Mouse (Mus musculus) liver, embryonic 13.5 days (tissue): ENCODE data around the gene Cacng1. TPM values are rescaled to one million over a fixed set of nuclear protein-coding genes. Genes with fewer than 3 reads are reported as not detected.

Experiments used
- ATAC-seq: fragments of 200-750 bp; cut with Nextera tagmentation; 2 replicates; pipeline ENCODE4 v1.8.0; 2017; ENCODE audit warnings: low read depth, mild to moderate bottlenecking, moderate number of reproducible peaks, moderate library complexity
- DNase-seq: peaks from one replicate; pipeline ENCODE4 v3.0.0; 2022
- H3K27ac ChIP-seq: fragments of 300-500 bp; sonication (generic); 2 replicates; pipeline ENCODE4 v1.5.1; 2015; ENCODE audit warnings: moderate library complexity, mild to moderate bottlenecking, inconsistent platforms
- H3K27me3 ChIP-seq: fragments of 300-500 bp; sonication (generic); 2 replicates; pipeline ENCODE4 v1.6.1; 2015; ENCODE audit warnings: mild to moderate bottlenecking, inconsistent platforms
- H3K36me3 ChIP-seq: fragments of 300-500 bp; sonication (generic); 2 replicates; pipeline ENCODE4 v1.6.1; 2015; ENCODE audit warnings: mild to moderate bottlenecking, inconsistent platforms
- H3K4me1 ChIP-seq: fragments of 300-500 bp; sonication (generic); replicated peaks from 2 replicates; pipeline ENCODE4 v1.6.1; 2015; ENCODE audit warnings: inconsistent platforms
- H3K4me2 ChIP-seq: fragments of 300-500 bp; sonication (generic); 2 replicates; pipeline ENCODE4 v1.6.1; 2015; ENCODE audit warnings: inconsistent platforms, mild to moderate bottlenecking, moderate library complexity
- H3K4me3 ChIP-seq: fragments of 300-500 bp; sonication (generic); replicated peaks from 2 replicates; pipeline ENCODE4 v1.5.1; 2015; ENCODE audit warnings: mild to moderate bottlenecking, inconsistent platforms
- H3K9ac ChIP-seq: fragments of 300-500 bp; sonication (generic); 2 replicates; pipeline ENCODE4 v1.6.1; 2015; ENCODE audit warnings: mild to moderate bottlenecking, inconsistent platforms
- H3K9me3 ChIP-seq: fragments of 300-500 bp; sonication (generic); replicated peaks from 2 replicates; pipeline ENCODE4 v1.6.1; 2016; ENCODE audit warnings: inconsistent platforms
- WGBS: fragments of 180-500 bp; shearing (Covaris S2); methylation state at CpG from one replicate; pipeline ENCODE4 v1.1.7; 2015; ENCODE audit not compliant: insufficient replicate concordance; 5-methylcytosine and 5-hydroxymethylcytosine counted together
- polyA plus RNA-seq: library from polyadenylated mRNA; unstranded; fragments of >200 nt; fragmentation: Nextera tagmentation; extraction: Ambion mirVana; gene quantifications from 2 replicates; pipeline ENCODE4 v1.2.1, GENCODE M21; 2015

Gene Cacng1
- polyA plus RNA-seq, 1 experiment from 2014 or later = 0.08 TPM

GRCm38 (mm10) chr11:107676207-107676940 lies 39.9 kb downstream of the Cacng1 start:
- H3K27me3 ChIP-seq = no peaks in the 10 kb centered on the region
- no peak overlapping the region for H3K4me3 ChIP-seq
- H3K4me2 ChIP-seq = no peak overlapping the region
- H3K36me3 ChIP-seq = peaks cover 44% of the 10 kb centered on the region
- ATAC-seq (no peak), DNase-seq (no peak)
- no peaks in the 10 kb centered on the region for H3K4me1 ChIP-seq
- WGBS = 59% methylated on average over 17 of the region's 17 CpGs
- H3K27ac ChIP-seq = no peak overlapping the region
- no peak overlapping the region for H3K9ac ChIP-seq
- H3K9me3 ChIP-seq = no peaks in the 10 kb centered on the region

- Histone ChIP-seq H3K4me1 (no peaks in the 10 kb centered on the region), H3K4me2 (no peak overlapping the region), H3K27ac (no peak overlapping the region), H3K4me3 (no peak overlapping the region), H3K9me3 (no peaks in the 10 kb centered on the region), H3K36me3 (peaks cover 52% of the 10 kb centered on the region), H3K27me3 (no peaks in the 10 kb centered on the region), H3K9ac (no peak overlapping the region)
- ATAC-seq (no peak), DNase-seq (no peak)
- WGBS = 83% methylated on average over 10 of the region's 10 CpGs
Measured at GRCm38 (mm10) chr11:107675246-107675645, 41.1 kb downstream of the Cacng1 start.

GRCm38 (mm10) chr11:107674601-107675000 lies 41.7 kb downstream of the Cacng1 start:
- Histone ChIP-seq H3K4me2 (no peak overlapping the region), H3K4me3 (no peak overlapping the region), H3K4me1 (no peaks in the 10 kb centered on the region), H3K27me3 (no peaks in the 10 kb centered on the region), H3K9me3 (no peaks in the 10 kb centered on the region), H3K27ac (no peak overlapping the region), H3K36me3 (peaks cover 59% of the 10 kb centered on the region), H3K9ac (no peak overlapping the region)
- DNase-seq (no peak), ATAC-seq (no peak)
- 81% methylated on average over 8 of the region's 8 CpGs for whole genome bisulfite sequencing

GRCm38 (mm10) chr11:107674006-107674405 lies 42.3 kb downstream of the Cacng1 start:
- ATAC-seq (no peak), DNase-seq (no peak)
- 73% methylated on average over 5 of the region's 5 CpGs for WGBS
- Histone ChIP-seq H3K4me2 (no peak overlapping the region), H3K4me3 (no peak overlapping the region), H3K27me3 (no peaks in the 10 kb centered on the region), H3K9me3 (no peaks in the 10 kb centered on the region), H3K36me3 (peaks cover 63% of the 10 kb centered on the region), H3K9ac (no peak overlapping the region), H3K4me1 (no peaks in the 10 kb centered on the region), H3K27ac (no peak overlapping the region)

- DNase-seq (no peak), ATAC-seq (no peak)
- Histone ChIP-seq H3K27ac (no peak overlapping the region), H3K4me3 (no peak overlapping the region), H3K27me3 (no peaks in the 10 kb centered on the region), H3K9me3 (no peaks in the 10 kb centered on the region), H3K36me3 (peaks cover 86% of the 10 kb centered on the region), H3K4me1 (no peaks in the 10 kb centered on the region), H3K4me2 (no peak overlapping the region), H3K9ac (no peak overlapping the region)
- WGBS = 78% methylated on average over 4 of the region's 4 CpGs
Measured at GRCm38 (mm10) chr11:107668977-107669376, 47.3 kb downstream of the Cacng1 start.

- Histone ChIP-seq H3K9ac (no peak overlapping the region), H3K9me3 (no peaks in the 10 kb centered on the region), H3K4me1 (no peaks in the 10 kb centered on the region), H3K27me3 (no peaks in the 10 kb centered on the region), H3K36me3 (peaks cover 86% of the 10 kb centered on the region), H3K4me3 (no peak overlapping the region), H3K27ac (no peak overlapping the region), H3K4me2 (no peak overlapping the region)
- WGBS = 74% methylated on average over 6 of the region's 6 CpGs
- ATAC-seq (no peak), DNase-seq (no peak)
Measured at GRCm38 (mm10) chr11:107668223-107668622, 48.1 kb downstream of the Cacng1 start.

GRCm38 (mm10) chr11:107667542-107667941 lies 48.8 kb downstream of the Cacng1 start:
- ATAC-seq = no peak
- WGBS = 76% methylated on average over 2 of the region's 2 CpGs
- Histone ChIP-seq H3K4me3 (no peak overlapping the region), H3K4me1 (no peaks in the 10 kb centered on the region), H3K4me2 (no peak overlapping the region), H3K36me3 (peaks cover 87% of the 10 kb centered on the region), H3K27ac (no peak overlapping the region), H3K27me3 (no peaks in the 10 kb centered on the region), H3K9me3 (no peaks in the 10 kb centered on the region), H3K9ac (no peak overlapping the region)
- no peak for DNase-seq

- Histone ChIP-seq H3K9me3 (no peaks in the 10 kb centered on the region), H3K4me2 (no peak overlapping the region), H3K4me3 (no peak overlapping the region), H3K9ac (no peak overlapping the region), H3K36me3 (peaks cover 68% of the 10 kb centered on the region), H3K27me3 (no peaks in the 10 kb centered on the region), H3K4me1 (no peaks in the 10 kb centered on the region), H3K27ac (no peak overlapping the region)
- no peak for ATAC-seq
- WGBS = 83% methylated on average over 5 of the region's 5 CpGs
- DNase-seq = no peak
Measured at GRCm38 (mm10) chr11:107662666-107663065, 53.7 kb downstream of the Cacng1 start.

GRCm38 (mm10) chr11:107660452-107660851 lies 55.9 kb downstream of the Cacng1 start:
- no peaks in the 10 kb centered on the region for H3K27me3 ChIP-seq
- ATAC-seq = no peak
- no peak for DNase-seq
- H3K9ac ChIP-seq = no peak overlapping the region
- no peak overlapping the region for H3K27ac ChIP-seq
- H3K4me1 ChIP-seq = no peaks in the 10 kb centered on the region
- H3K36me3 ChIP-seq = peaks cover 67% of the 10 kb centered on the region
- H3K4me2 ChIP-seq = no peak overlapping the region
- no peaks in the 10 kb centered on the region for H3K9me3 ChIP-seq
- H3K4me3 ChIP-seq = no peak overlapping the region
- 86% methylated on average over 4 of the region's 4 CpGs for WGBS

GRCm38 (mm10) chr11:107657117-107657516 lies 59.2 kb downstream of the Cacng1 start:
- 79% methylated on average over 5 of the region's 5 CpGs for WGBS
- no peak overlapping the region for H3K27ac ChIP-seq
- ATAC-seq (no peak), DNase-seq (no peak)
- H3K27me3 ChIP-seq = no peaks in the 10 kb centered on the region
- no peak overlapping the region for H3K4me2 ChIP-seq
- H3K36me3 ChIP-seq = peaks cover 43% of the 10 kb centered on the region
- H3K4me3 ChIP-seq = no peak overlapping the region
- H3K9me3 ChIP-seq = no peaks in the 10 kb centered on the region
- H3K9ac ChIP-seq = no peak overlapping the region
- no peaks in the 10 kb centered on the region for H3K4me1 ChIP-seq

GRCm38 (mm10) chr11:107655538-107655937 lies 60.8 kb downstream of the Cacng1 start:
- Histone ChIP-seq H3K4me3 (no peak overlapping the region), H3K27ac (no peak overlapping the region), H3K4me1 (no peaks in the 10 kb centered on the region), H3K4me2 (no peak overlapping the region), H3K9ac (no peak overlapping the region), H3K36me3 (peaks cover 35% of the 10 kb centered on the region), H3K9me3 (no peaks in the 10 kb centered on the region), H3K27me3 (no peaks in the 10 kb centered on the region)
- WGBS = 79% methylated on average over 4 of the region's 4 CpGs
- no peak for DNase-seq
- ATAC-seq = no peak
